Mouse (Mus musculus): ENCODE results near the gene Slc25a13. TPM values are rescaled to one million over a fixed set of nuclear protein-coding genes. Genes with fewer than 3 reads are reported as not detected.

The Slc25a13 gene
- total and polyA plus RNA-seq, 3 experiments = not detected

DNA sequence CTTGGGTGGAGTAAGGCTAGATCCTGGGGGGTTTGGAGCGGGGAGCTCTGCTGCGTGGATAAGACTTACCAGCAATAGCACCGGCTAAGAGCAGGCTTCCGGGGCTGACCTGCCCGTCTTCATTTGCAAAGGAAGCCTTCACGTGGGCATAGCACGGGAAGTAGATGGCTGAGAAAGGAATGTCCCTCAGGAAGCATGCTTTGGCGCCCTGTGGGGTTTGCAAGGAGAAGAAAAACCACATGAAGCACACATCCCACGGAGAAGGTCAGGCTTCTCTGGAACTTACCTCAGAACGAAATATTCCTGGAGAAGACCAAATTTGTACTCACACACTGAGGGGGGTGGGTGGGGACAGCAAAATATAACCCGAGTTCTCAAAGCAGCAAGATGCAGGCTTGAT, 164.3 kb downstream of the Slc25a13 start:
- dilution Hi-C loops (cut with MboI; ENCODE audit: extremely low pct_ligation_motif_present, extremely low pct_unique_long_range_greater_than_20kb, low sequenced_read_pairs) (no loop called here), in situ Hi-C loops (cut with MboI; ENCODE audit: low pct_ligation_motif_present, low pct_unique_long_range_greater_than_20kb, low sequenced_read_pairs) (no loop called here)
- TF ChIP-seq JUN (IDR thresholded peaks at IDR 0.05; ENCODE audit: insufficient read depth, low read depth, low read length) = no peak
- no peak for TF ChIP-seq ZKSCAN1 (IDR thresholded peaks at IDR 0.05; ENCODE audit: borderline replicate concordance, low read depth, low read length)
- TF ChIP-seq MAZ (IDR thresholded peaks at IDR 0.05; ENCODE audit: low read depth, low read length) = no peak
- no peak for TF ChIP-seq KAT2A (IDR thresholded peaks at IDR 0.05; ENCODE audit: insufficient replicate concordance, low read length)
- no peak for TF ChIP-seq CTCF (conservative IDR thresholded peaks at IDR 0.05 in 1 of 2, IDR thresholded peaks at IDR 0.05 in 1 of 2; ENCODE audit: low read depth in 2 of 2, low read length in 2 of 2)
- TF ChIP-seq RCOR1 (conservative IDR thresholded peaks at IDR 0.05; ENCODE audit: low read depth, low read length) = no peak
- no peak for TF ChIP-seq MAX (IDR thresholded peaks at IDR 0.05; ENCODE audit: low read length)
- TF ChIP-seq ZMIZ1 (IDR thresholded peaks at IDR 0.05; ENCODE audit: low read depth, low read length) = no peak
- TF ChIP-seq UBTF (IDR thresholded peaks at IDR 0.05; ENCODE audit: low read depth, low read length) = no peak
- no peak for TF ChIP-seq GABPA (IDR thresholded peaks at IDR 0.05; ENCODE audit: insufficient replicate concordance, low read depth, low read length)
- TF ChIP-seq NELFE (IDR thresholded peaks at IDR 0.05; ENCODE audit: low read depth, low read length) = no peak
- no peak for TF ChIP-seq MEF2A (IDR thresholded peaks at IDR 0.05; ENCODE audit: borderline replicate concordance, low read depth, low read length)
- TF ChIP-seq JUND (conservative IDR thresholded peaks at IDR 0.05; ENCODE audit: low read depth, low read length) = no peak
- TF ChIP-seq POLR2AphosphoS2 (IDR thresholded peaks at IDR 0.05; ENCODE audit: low read depth, low read length) = no peak
- no peak for TF ChIP-seq CHD1 (IDR thresholded peaks at IDR 0.05; ENCODE audit: low read depth, low read length)
- TF ChIP-seq USF1 (IDR thresholded peaks at IDR 0.05; ENCODE audit: low read depth, low read length) = no peak
- TF ChIP-seq SIN3A (IDR thresholded peaks at IDR 0.05; ENCODE audit: low read length) = no peak
- no peak for TF ChIP-seq ZC3H11A (IDR thresholded peaks at IDR 0.05; ENCODE audit: low read depth, low read length)
- TF ChIP-seq TBP (conservative IDR thresholded peaks at IDR 0.05; ENCODE audit: low read depth, low read length) = no peak
- no peaks in the 10 kb centered on the region for H3K9me3 ChIP-seq (replicated peaks; ENCODE audit: low read length)
- no peak for DNase-seq (ENCODE audit: extremely low read depth)
- no peaks in the 10 kb centered on the region for H3K36me3 ChIP-seq (replicated peaks in 1 of 2; ENCODE audit: control insufficient read depth in 1 of 2, insufficient read depth in 1 of 2, low read length in 1 of 2)
- no peak overlapping the region for H3K4me2 ChIP-seq (ENCODE audit: insufficient read depth, low read depth, poor library complexity, severe bottlenecking)
- no peak overlapping the region for H3K9ac ChIP-seq (ENCODE audit: insufficient read depth, low read depth)
- no peaks in the 10 kb centered on the region for H3K27me3 ChIP-seq (replicated peaks)
- no peaks in the 10 kb centered on the region for H3K4me1 ChIP-seq (ENCODE audit: control insufficient read depth in 1 of 2, insufficient read depth in 2 of 2)
- no peaks in the 10 kb centered on the region for H3K79me2 ChIP-seq (replicated peaks; ENCODE audit: control insufficient read depth, extremely low read depth, insufficient read depth, poor library complexity, severe bottlenecking)
- no peak overlapping the region for H3K4me3 ChIP-seq (replicated peaks in 1 of 3; ENCODE audit: low read depth in 2 of 3, low read length in 2 of 3, poor library complexity in 1 of 3)
- H3K27ac ChIP-seq (ENCODE audit: insufficient read depth, low read depth) = no peak overlapping the region

DNA sequence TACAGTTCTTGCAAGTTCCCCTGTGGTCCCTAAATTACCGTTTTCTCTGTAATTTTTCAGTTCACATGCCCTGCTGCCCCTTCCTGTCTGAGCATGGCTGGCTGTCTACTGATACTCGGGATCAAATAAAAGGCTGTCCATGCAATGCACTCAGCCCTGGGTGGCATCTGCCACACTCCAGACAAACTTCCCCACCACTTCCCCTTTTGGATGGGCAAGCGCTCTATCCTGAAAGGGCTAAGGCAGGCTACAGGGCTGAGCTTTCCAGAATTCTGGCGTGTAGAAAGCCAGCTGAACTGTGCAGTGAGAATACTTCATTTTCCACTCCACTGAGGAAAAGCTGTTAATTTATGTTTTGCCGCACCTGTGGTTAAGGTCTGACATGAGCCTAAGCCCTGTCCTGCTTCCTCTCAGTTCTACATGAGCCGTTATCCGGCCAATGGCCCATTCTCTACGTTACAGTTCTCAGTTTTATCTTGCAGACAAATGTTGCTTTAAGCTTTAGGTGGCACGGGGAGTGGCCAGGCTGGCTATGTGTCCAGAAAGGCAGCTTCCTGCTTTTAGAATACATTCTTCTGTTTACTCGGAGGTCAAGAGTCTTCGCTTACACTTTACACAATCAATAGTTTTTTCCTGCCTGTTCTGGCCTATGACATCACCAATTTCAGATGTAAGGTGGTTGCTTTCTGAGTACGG, 170.1 kb downstream of the Slc25a13 start:
- H3K4me2 ChIP-seq (ENCODE audit: insufficient read depth, low read depth, poor library complexity, severe bottlenecking) = no peak overlapping the region
- TF ChIP-seq ELF1 (IDR thresholded peaks at IDR 0.05; ENCODE audit: low read depth, low read length) = no peak
- no peak for TF ChIP-seq MAFK (IDR thresholded peaks at IDR 0.05; ENCODE audit: insufficient replicate concordance, low read length)
- TF ChIP-seq NRF1 (IDR thresholded peaks at IDR 0.05; ENCODE audit: low read depth, low read length) = no peak
- no peak for TF ChIP-seq E2F4 (IDR thresholded peaks at IDR 0.05; ENCODE audit: insufficient replicate concordance, low read depth, low read length)
- no peak for TF ChIP-seq ZMIZ1 (IDR thresholded peaks at IDR 0.05; ENCODE audit: low read depth, low read length)
- no peak for TF ChIP-seq CTCF (conservative IDR thresholded peaks at IDR 0.05 in 1 of 2, IDR thresholded peaks at IDR 0.05 in 1 of 2; ENCODE audit: low read depth in 2 of 2, low read length in 2 of 2)
- no peak for TF ChIP-seq SMC3 (IDR thresholded peaks at IDR 0.05; ENCODE audit: low read depth, low read length)
- no peak for TF ChIP-seq ZKSCAN1 (IDR thresholded peaks at IDR 0.05; ENCODE audit: borderline replicate concordance, low read depth, low read length)
- TF ChIP-seq RCOR1 (conservative IDR thresholded peaks at IDR 0.05; ENCODE audit: low read depth, low read length) = no peak
- no peak for TF ChIP-seq IRF4 (IDR thresholded peaks at IDR 0.05; ENCODE audit: low read depth, low read length)
- TF ChIP-seq MYC (IDR thresholded peaks at IDR 0.05; ENCODE audit: low read depth, low read length) = no peak
- H3K27me3 ChIP-seq (replicated peaks) = no peaks in the 10 kb centered on the region
- no peaks in the 10 kb centered on the region for H3K79me2 ChIP-seq (replicated peaks; ENCODE audit: control insufficient read depth, extremely low read depth, insufficient read depth, poor library complexity, severe bottlenecking)
- dilution Hi-C loops (cut with MboI; ENCODE audit: extremely low pct_ligation_motif_present, extremely low pct_unique_long_range_greater_than_20kb, low sequenced_read_pairs) = no loop called here
- no peaks in the 10 kb centered on the region for H3K9me3 ChIP-seq (replicated peaks; ENCODE audit: low read length)
- no peak overlapping the region for H3K27ac ChIP-seq (ENCODE audit: insufficient read depth, low read depth)
- in situ Hi-C loops (cut with MboI; ENCODE audit: low pct_ligation_motif_present, low pct_unique_long_range_greater_than_20kb, low sequenced_read_pairs) = no loop called here
- H3K9ac ChIP-seq (ENCODE audit: insufficient read depth, low read depth) = no peak overlapping the region
- H3K4me1 ChIP-seq (ENCODE audit: control insufficient read depth in 1 of 2, insufficient read depth in 2 of 2) = no peaks in the 10 kb centered on the region
- H3K4me3 ChIP-seq (replicated peaks in 1 of 3; ENCODE audit: low read depth in 2 of 3, low read length in 2 of 3, poor library complexity in 1 of 3) = no peak overlapping the region
- DNase-seq (ENCODE audit: extremely low read depth) = no peak
- no peaks in the 10 kb centered on the region for H3K36me3 ChIP-seq (replicated peaks in 1 of 2; ENCODE audit: control insufficient read depth in 1 of 2, insufficient read depth in 1 of 2, low read length in 1 of 2)
